Comparison of ENCODE assay signal across 8 mouse cellular contexts in the genomic region with DNA sequence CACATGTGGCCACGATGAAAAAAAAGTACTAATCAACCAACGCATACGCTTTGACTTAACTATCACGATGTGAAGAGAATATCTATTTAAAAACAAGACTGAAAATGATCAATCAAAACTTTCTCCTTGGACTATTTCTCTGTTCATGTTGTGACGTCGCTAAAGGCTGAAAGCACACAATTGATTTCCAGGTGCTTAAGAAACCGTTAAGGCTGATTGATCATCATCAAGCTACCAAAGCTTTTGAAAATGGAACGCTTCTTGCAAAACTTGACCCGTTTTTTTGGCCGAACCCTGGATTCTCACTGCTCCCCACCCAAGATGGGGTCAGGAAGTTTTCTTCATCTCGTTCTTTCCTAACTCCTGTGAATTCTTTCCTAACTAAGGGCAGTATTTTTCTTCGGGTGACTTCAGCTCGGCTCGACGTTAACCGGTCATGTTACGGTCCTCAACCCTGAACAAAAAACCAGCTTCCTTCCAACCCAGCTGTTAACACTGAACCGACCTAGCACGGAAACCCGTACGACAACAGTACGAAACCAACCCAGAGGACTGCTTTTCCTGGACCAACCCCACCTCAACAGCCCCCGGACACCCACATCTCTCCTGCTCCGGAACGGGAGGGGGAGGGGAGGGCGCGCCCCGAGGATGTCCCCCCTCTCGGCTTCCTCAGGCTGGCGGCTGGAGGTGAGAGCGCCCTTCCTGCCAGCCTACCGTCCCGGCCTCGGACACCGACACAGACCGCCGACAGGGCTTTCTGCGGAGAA. TPM values are rescaled to one million over a fixed set of nuclear protein-coding genes. Genes with fewer than 3 reads are reported as not detected.
DNase-seq lines count a peak whose midpoint lies in the region; ATAC-seq and TF ChIP-seq lines count a peak whose summit lies in the region.

No protein-coding gene starts in this region.

- H3K9ac ChIP-seq in embryonic facial prominence, embryonic 13.5 days = peak overlapping the region; percentile 95
- H3K9ac ChIP-seq in hindbrain, postnatal 0 days (replicated peaks; ENCODE audit: low read length) = peak overlapping the region; percentile 90
- peak overlapping the region; percentile 89 for H3K9ac ChIP-seq in midbrain, embryonic 11.5 days (ENCODE audit: low read length)

- peak; percentile 77 for DNase-seq in heart, adult 8-10 months (ENCODE audit: low spot score)
- no peak for DNase-seq in heart, postnatal 25 days (ENCODE audit: low spot score)
- DNase-seq in hindbrain, postnatal 0 days (ENCODE audit: low spot score) = peak; percentile 19
- peak; percentile 97 for DNase-seq in midbrain, embryonic 11.5 days (ENCODE audit: low spot score, missing footprints)
- DNase-seq in cerebellum, postnatal 4 days (ENCODE audit: low spot score in 2 of 2) = no peak
- DNase-seq in urinary bladder, postnatal 25 days (ENCODE audit: low spot score) = no peak

- H3K27ac ChIP-seq in embryonic facial prominence, embryonic 13.5 days = peak overlapping the region; percentile 87
- peak overlapping the region; percentile 94 for H3K27ac ChIP-seq in hindbrain, postnatal 0 days
- H3K27ac ChIP-seq in midbrain, embryonic 11.5 days (ENCODE audit: low read depth, low read length) = peak overlapping the region; percentile 82

- peak overlapping the region; percentile 76 for H3K4me2 ChIP-seq in embryonic facial prominence, embryonic 13.5 days
- H3K4me2 ChIP-seq in hindbrain, postnatal 0 days (ENCODE audit: low read depth, low read length) = peak overlapping the region; percentile 76
- peak overlapping the region; percentile 71 for H3K4me2 ChIP-seq in midbrain, embryonic 11.5 days

- peak; percentile 13; the same call in 1 of the 2 replicates for ATAC-seq in embryonic facial prominence, embryonic 13.5 days (ENCODE audit: insufficient number of reproducible peaks, insufficient read depth, low FRiP score, low TSS enrichment, low read depth)
- ATAC-seq in hindbrain, postnatal 0 days = peak; percentile 28
- ATAC-seq in midbrain, embryonic 11.5 days (ENCODE audit: low FRiP score) = no peak; the same call in 1 of the 2 replicates

- intact Hi-C loops in heart, postnatal 25 days (cut with DNase I) = loop anchor here (1.0 to 10.0 kb wide), 6 partner anchors 24 to 530 kb away; a partner anchor contains a TSS

- H3K27me3 ChIP-seq in E14TG2a.4 (ENCODE audit: insufficient read depth, low read length) = no peaks in the 10 kb centered on the region
- no peaks in the 10 kb centered on the region for H3K27me3 ChIP-seq in embryonic facial prominence, embryonic 13.5 days
- no peaks in the 10 kb centered on the region for H3K27me3 ChIP-seq in hindbrain, postnatal 0 days (ENCODE audit: insufficient read depth, low read length)
- H3K27me3 ChIP-seq in midbrain, embryonic 11.5 days (ENCODE audit: control insufficient read depth, insufficient read depth, low read length) = no peaks in the 10 kb centered on the region

- no peak for TF ChIP-seq CTCF in E14TG2a.4 (conservative IDR thresholded peaks at IDR 0.05; ENCODE audit: low read length)
- no peak for TF ChIP-seq CTCF in hindbrain, postnatal 0 days (IDR thresholded peaks at IDR 0.05; ENCODE audit: low read depth)

- under 1% methylated on average over 38 of the region's 38 CpGs for WGBS in embryonic facial prominence, embryonic 13.5 days
- under 1% methylated on average over 34 of the region's 38 CpGs for WGBS in hindbrain, postnatal 0 days
- WGBS in midbrain, embryonic 11.5 days = 2% methylated on average over 37 of the region's 38 CpGs

- H3K36me3 ChIP-seq in E14TG2a.4 (ENCODE audit: insufficient read depth, low read length) = no peaks in the 10 kb centered on the region
- H3K36me3 ChIP-seq in embryonic facial prominence, embryonic 13.5 days = peaks cover 8% of the 10 kb centered on the region
- H3K36me3 ChIP-seq in hindbrain, postnatal 0 days (ENCODE audit: insufficient read depth, low read length) = no peaks in the 10 kb centered on the region
- no peaks in the 10 kb centered on the region for H3K36me3 ChIP-seq in midbrain, embryonic 11.5 days (ENCODE audit: control insufficient read depth, insufficient read depth, low read length)

- peak overlapping the region; percentile 95 for H3K4me3 ChIP-seq in E14TG2a.4 (replicated peaks; ENCODE audit: low read length)
- H3K4me3 ChIP-seq in embryonic facial prominence, embryonic 13.5 days = peak overlapping the region; percentile 98
- peak overlapping the region; percentile 95 for H3K4me3 ChIP-seq in hindbrain, postnatal 0 days (ENCODE audit: low read length)
- H3K4me3 ChIP-seq in midbrain, embryonic 11.5 days (ENCODE audit: low read depth, low read length) = peak overlapping the region; percentile 91

- peaks cover 25% of the 10 kb centered on the region for H3K4me1 ChIP-seq in E14TG2a.4 (replicated peaks; ENCODE audit: low read depth, low read length)
- H3K4me1 ChIP-seq in embryonic facial prominence, embryonic 13.5 days = peaks cover 18% of the 10 kb centered on the region
- H3K4me1 ChIP-seq in hindbrain, postnatal 0 days (ENCODE audit: insufficient read depth, low read length) = 0 out of 2 replicates have a peak, but pooled peaks cover 7% of the 10 kb centered on the region
- H3K4me1 ChIP-seq in midbrain, embryonic 11.5 days (ENCODE audit: control insufficient read depth, insufficient read depth, low read length) = peaks cover 6% of the 10 kb centered on the region; the same call in 1 of the 2 replicates

- H3K9me3 ChIP-seq in E14TG2a.4 (ENCODE audit: low read length) = peaks cover 4% of the 10 kb centered on the region
- peaks cover 5% of the 10 kb centered on the region for H3K9me3 ChIP-seq in embryonic facial prominence, embryonic 13.5 days
- peaks cover 8% of the 10 kb centered on the region; the same call in 1 of the 2 replicates for H3K9me3 ChIP-seq in hindbrain, postnatal 0 days (ENCODE audit: low read length)
- H3K9me3 ChIP-seq in midbrain, embryonic 11.5 days (ENCODE audit: control insufficient read depth, low read length) = peaks cover 5% of the 10 kb centered on the region; the same call in 1 of the 2 replicates

RNA-seq across cellular contexts. Expression of a gene that starts 0.8 kb away (rescaled TPM):
- 10 to 100 TPM; 37.5 to 45.2 (median 42.9) TPM for total RNA-seq in heart, adult 8-10 months (2022)
- total RNA-seq in heart, postnatal 25 days (2021) = 10 to 100 TPM; 44.9 to 51.9 TPM
- polyA plus RNA-seq in embryonic facial prominence, embryonic 13.5 days (2015; fragmentation: Nextera tagmentation; extraction: Ambion mirVana) = 70.1 and 74.9 TPM in 2 replicates
- 8.7 and 10.6 TPM in 2 replicates for total RNA-seq in hindbrain, postnatal 0 days (2014; rRNA removed)
- polyA plus RNA-seq in hindbrain, postnatal 0 days (2015; fragmentation: Nextera tagmentation; extraction: Ambion mirVana) = 38.3 and 42.5 TPM in 2 replicates
- 77.8 and 79.9 TPM in 2 replicates for polyA plus RNA-seq in midbrain, embryonic 11.5 days (2014; fragmentation: Nextera tagmentation; extraction: Ambion mirVana)

RNA-seq across cellular contexts. Expression of a gene that starts 25.8 kb away (rescaled TPM):
- 1 to 10 TPM; 2.8 to 4.0 (median 3.2) TPM for total RNA-seq in heart, adult 8-10 months (2022)
- total RNA-seq in heart, postnatal 25 days (2021) = 1 to 10 TPM; 3.7 to 4.9 TPM
- polyA plus RNA-seq in embryonic facial prominence, embryonic 13.5 days (2015; fragmentation: Nextera tagmentation; extraction: Ambion mirVana) = 5.3 and 5.5 TPM in 2 replicates
- 23.9 and 28.1 TPM in 2 replicates for total RNA-seq in hindbrain, postnatal 0 days (2014; rRNA removed)
- polyA plus RNA-seq in hindbrain, postnatal 0 days (2015; fragmentation: Nextera tagmentation; extraction: Ambion mirVana) = 24.7 and 25.3 TPM in 2 replicates
- polyA plus RNA-seq in midbrain, embryonic 11.5 days (2014; fragmentation: Nextera tagmentation; extraction: Ambion mirVana) = 8.5 and 9.1 TPM in 2 replicates

RNA-seq across cellular contexts. Expression of a gene that starts 52.5 kb away (rescaled TPM):
- total RNA-seq in heart, adult 8-10 months (2022) = 10 to 100 TPM; 20.8 to 31.7 (median 27.6) TPM
- 10 to 100 TPM; 27.1 to 30.6 TPM for total RNA-seq in heart, postnatal 25 days (2021)
- polyA plus RNA-seq in embryonic facial prominence, embryonic 13.5 days (2015; fragmentation: Nextera tagmentation; extraction: Ambion mirVana) = 60.1 and 62.7 TPM in 2 replicates
- total RNA-seq in hindbrain, postnatal 0 days (2014; rRNA removed) = 26.1 and 34.1 TPM in 2 replicates
- 33.9 and 38.2 TPM in 2 replicates for polyA plus RNA-seq in hindbrain, postnatal 0 days (2015; fragmentation: Nextera tagmentation; extraction: Ambion mirVana)
- 57.1 and 64.3 TPM in 2 replicates for polyA plus RNA-seq in midbrain, embryonic 11.5 days (2014; fragmentation: Nextera tagmentation; extraction: Ambion mirVana)

RNA-seq across cellular contexts. Expression of a gene that starts 58.5 kb away (rescaled TPM):
- 1 to 10 TPM in 3 of 4 experiments, under 1 TPM in 1; 0.97 to 1.7 (median 1.2) TPM for total RNA-seq in heart, adult 8-10 months (2022)
- total RNA-seq in heart, postnatal 25 days (2021) = 1 to 10 TPM in 1 of 2 experiments, under 1 TPM in 1; 0.87 to 1.0 TPM
- polyA plus RNA-seq in embryonic facial prominence, embryonic 13.5 days (2015; fragmentation: Nextera tagmentation; extraction: Ambion mirVana) = 1.3 and 1.4 TPM in 2 replicates
- total RNA-seq in hindbrain, postnatal 0 days (2014; rRNA removed) = 2.1 and 2.4 TPM in 2 replicates
- polyA plus RNA-seq in hindbrain, postnatal 0 days (2015; fragmentation: Nextera tagmentation; extraction: Ambion mirVana) = 2.3 and 2.7 TPM in 2 replicates
- 0.59 and 1.2 TPM in 2 replicates for polyA plus RNA-seq in midbrain, embryonic 11.5 days (2014; fragmentation: Nextera tagmentation; extraction: Ambion mirVana)

Comparison
In these comparisons a context has a peak if more than half of its experiments do, and no peak if none do; other contexts are left out.
1. DNase-seq: peak in heart, adult 8-10 months (single experiment), hindbrain, postnatal 0 days (single experiment) and midbrain, embryonic 11.5 days (single experiment); none in heart, postnatal 25 days (single experiment), cerebellum, postnatal 4 days (0 of 2) and urinary bladder, postnatal 25 days (single experiment).
2. Peak in every context shown above with its lines, with median percentiles within 50 percentile points of each other: H3K4me3 ChIP-seq, H3K27ac ChIP-seq, H3K4me2 ChIP-seq and H3K9ac ChIP-seq.